Mouse (Mus musculus) cerebellum, postnatal 10 days (tissue): Measurements from ENCODE around the gene H2-Ab1.

Experiments
- DNase-seq, 2 experiments: peaks; one replicate each; pipeline ENCODE4 v3.0.0; 2021; ENCODE audit warnings: mixed read lengths in 2 of 2

Gene H2-Ab1

GRCm38 (mm10) chr17:34285848-34286247 is 28.4 kb downstream of the H2-Ab1 start:
- DNase-seq, result peak in 1 of 2 experiments; percentile 32

- DNase-seq, result no peak
These were observed 29.0 kb downstream of the H2-Ab1 start for GRCm38 (mm10) chr17:34286501-34286900.

- no peak for DNase-seq
These were observed 29.5 kb downstream of the H2-Ab1 start for GRCm38 (mm10) chr17:34286999-34287398.

- peak; percentile 74 to 75 for DNase-seq
These were observed 30.2 kb downstream of the H2-Ab1 start, which contains the start of gene H2-Aa for GRCm38 (mm10) chr17:34287648-34288047. Gene H2-Aa, minus strand, starts transcription at chr17:34287823.

GRCm38 (mm10) chr17:34288131-34288530 is 30.6 kb downstream of the H2-Ab1 start:
- no peak for DNase-seq

- peak; percentile 89 for DNase-seq
These were observed 34.1 kb downstream of the H2-Ab1 start for GRCm38 (mm10) chr17:34291609-34292008.

- DNase-seq, result no peak
These were observed 35.1 kb downstream of the H2-Ab1 start for GRCm38 (mm10) chr17:34292570-34292969.

GRCm38 (mm10) chr17:34293533-34293932 is 36.0 kb downstream of the H2-Ab1 start:
- no peak for DNase-seq

GRCm38 (mm10) chr17:34294249-34294648 is 36.8 kb downstream of the H2-Ab1 start:
- no peak for DNase-seq

GRCm38 (mm10) chr17:34295307-34295706 is 37.8 kb downstream of the H2-Ab1 start:
- DNase-seq, result peak; percentile 35 to 50

GRCm38 (mm10) chr17:34295891-34296794 is 38.7 kb downstream of the H2-Ab1 start:
- DNase-seq, result peak; percentile 64 to 87

- no peak for DNase-seq
These were observed 41.9 kb downstream of the H2-Ab1 start for GRCm38 (mm10) chr17:34299356-34299755.

GRCm38 (mm10) chr17:34300071-34300470 is 42.6 kb downstream of the H2-Ab1 start:
- DNase-seq, result no peak

- DNase-seq, result no peak
These were observed 43.4 kb downstream of the H2-Ab1 start for GRCm38 (mm10) chr17:34300691-34301566.

- no peak for DNase-seq
These were observed 44.2 kb downstream of the H2-Ab1 start for GRCm38 (mm10) chr17:34301670-34302190.

GRCm38 (mm10) chr17:34303789-34304188 is 46.3 kb downstream of the H2-Ab1 start:
- DNase-seq, result no peak

- DNase-seq, result peak; percentile 71 to 83
These were observed 47.3 kb downstream of the H2-Ab1 start for GRCm38 (mm10) chr17:34304751-34305150.

- DNase-seq, result peak; percentile 90 to 92
These were observed 48.0 kb downstream of the H2-Ab1 start, which contains the start of gene H2-Eb1 for GRCm38 (mm10) chr17:34305380-34306030. Gene H2-Eb1, plus strand, starts transcription at chr17:34305867.

- no peak for DNase-seq
These were observed 48.9 kb downstream of the H2-Ab1 start for GRCm38 (mm10) chr17:34306407-34306806.

- no peak for DNase-seq
These were observed 49.7 kb downstream of the H2-Ab1 start for GRCm38 (mm10) chr17:34307216-34307615.

GRCm38 (mm10) chr17:34308161-34308560 is 50.7 kb downstream of the H2-Ab1 start:
- DNase-seq, result no peak

- DNase-seq, result no peak
These were observed 51.7 kb downstream of the H2-Ab1 start for GRCm38 (mm10) chr17:34309225-34309624.
